Mouse (Mus musculus): ENCODE measurements around the gene Sumf1.
A peak's percentile ranks its signal among the peaks of the same experiment; 100 is the strongest.

Gene Sumf1

DNA sequence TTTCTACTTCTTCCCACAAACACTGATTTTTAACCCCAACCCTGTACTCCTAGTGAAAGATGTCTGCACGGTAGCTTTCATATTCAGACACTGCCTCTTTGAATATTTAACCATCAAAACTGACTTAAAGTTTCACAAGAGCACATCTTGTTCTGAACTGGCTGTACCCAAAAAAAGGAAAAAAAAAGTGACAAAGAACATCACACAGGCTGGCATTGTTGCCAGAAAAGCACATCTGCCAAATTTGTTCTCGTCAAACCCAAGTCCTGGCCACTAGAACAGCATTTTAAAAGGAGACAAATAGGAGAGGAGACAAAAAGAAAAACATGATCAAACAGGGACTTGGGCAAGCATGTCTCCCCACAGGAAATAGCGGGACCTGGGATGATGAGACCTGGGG lies 91.9 kb downstream of the Sumf1 start:
- DNase-seq (ENCODE audit: low spot score in 2 of 2): no peak

DNA sequence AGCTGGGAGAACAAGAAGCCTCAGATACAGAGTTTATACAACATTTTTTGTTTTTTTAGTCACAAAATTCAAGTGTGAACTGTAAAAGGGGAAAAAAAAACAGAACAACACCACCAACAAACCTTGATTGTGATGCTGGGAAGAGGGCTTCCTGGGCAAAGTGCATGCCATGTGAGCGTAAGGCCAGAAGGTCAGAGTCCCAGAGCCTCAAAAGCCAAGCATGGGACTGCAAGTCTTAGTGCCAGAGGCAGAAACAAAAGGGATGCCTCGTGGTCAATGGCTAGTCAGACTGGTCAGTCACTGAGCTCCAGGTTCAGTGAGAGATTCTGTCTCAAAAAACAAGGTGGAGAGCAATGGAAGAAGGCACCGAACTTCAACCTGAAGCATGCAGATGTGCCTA lies 92.7 kb downstream of the Sumf1 start:
- no peak for DNase-seq (ENCODE audit: low spot score in 2 of 2)

DNA sequence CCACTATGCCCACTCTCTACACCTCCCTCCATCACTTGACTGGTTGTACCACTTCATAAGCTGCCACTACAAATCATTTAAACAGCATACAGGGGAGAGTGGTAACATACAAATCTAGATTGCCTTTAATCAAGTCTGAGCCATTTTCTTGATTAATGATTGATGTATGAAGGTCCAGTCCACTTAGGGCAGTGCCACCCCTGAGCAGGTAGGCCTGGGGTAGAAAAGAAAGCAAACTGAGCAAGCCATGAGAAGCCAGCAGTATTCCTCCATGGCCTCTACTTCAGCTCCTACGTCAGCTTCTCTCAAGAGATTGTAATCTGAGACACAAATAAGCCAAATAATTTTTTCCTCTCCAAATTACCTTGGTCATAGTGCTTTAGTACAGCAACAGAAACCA lies 94.1 kb downstream of the Sumf1 start:
- DNase-seq (ENCODE audit: low spot score in 2 of 2): no peak

DNA sequence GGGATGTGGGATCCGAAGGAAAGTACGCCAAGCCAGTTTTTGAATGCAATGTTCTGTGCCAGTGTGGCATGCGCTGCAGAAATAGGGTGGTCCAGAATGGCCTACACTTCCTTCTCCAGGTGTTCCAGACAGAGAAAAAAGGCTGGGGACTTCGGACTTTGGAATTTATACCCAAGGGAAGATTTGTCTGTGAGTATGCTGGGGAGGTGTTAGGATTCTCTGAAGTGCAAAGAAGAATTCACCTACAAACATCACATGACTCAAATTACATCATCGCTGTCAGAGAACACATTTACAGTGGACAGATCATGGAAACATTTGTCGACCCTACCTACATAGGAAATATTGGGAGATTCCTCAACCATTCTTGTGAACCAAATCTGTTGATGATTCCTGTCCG lies 109.5 kb downstream of the Sumf1 start:
- DNase-seq (ENCODE audit: low spot score in 2 of 2): no peak

DNA sequence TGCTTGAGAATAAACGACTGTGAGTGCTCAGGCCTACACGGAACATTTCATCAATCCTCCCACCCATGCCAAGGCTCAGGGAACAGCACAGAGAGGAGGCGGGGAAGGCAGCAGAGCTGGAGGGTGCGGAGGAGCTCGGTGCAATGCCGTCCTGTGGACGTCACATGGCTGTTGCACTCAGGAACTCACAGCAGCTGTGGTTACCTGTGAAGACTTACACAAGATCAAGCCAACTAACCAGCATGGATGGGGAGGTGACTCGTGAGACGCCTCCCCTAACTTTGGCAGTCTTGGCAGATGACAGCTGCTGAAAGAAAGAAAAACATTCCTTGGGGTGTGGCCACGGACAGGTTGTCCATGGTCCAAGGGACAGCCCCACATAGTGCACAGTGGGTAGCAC lies 110.8 kb downstream of the Sumf1 start:
- peak; percentile 61 to 63 for DNase-seq (ENCODE audit: low spot score in 2 of 2)

DNA sequence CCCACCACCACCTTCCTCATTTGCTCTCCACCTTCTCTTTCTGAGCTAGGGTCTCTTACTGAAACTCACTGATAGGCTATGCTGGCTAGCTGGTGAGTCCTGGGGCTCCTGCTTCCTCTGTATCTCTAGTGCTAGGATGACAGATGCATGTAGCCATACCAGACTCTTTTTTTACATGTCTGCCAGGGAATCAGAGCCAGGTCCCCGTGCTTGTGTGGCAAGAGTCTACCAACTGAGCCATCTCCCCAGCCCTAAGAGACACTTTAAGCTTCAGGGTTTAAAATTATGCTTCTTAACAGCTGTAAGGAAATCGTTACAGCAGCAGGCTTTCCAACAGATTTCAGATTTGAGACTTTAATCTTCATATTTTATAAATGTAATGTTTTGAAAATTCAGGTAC lies 111.5 kb downstream of the Sumf1 start:
- DNase-seq (ENCODE audit: low spot score in 2 of 2): peak in 1 of 2 experiments; percentile 58

DNA sequence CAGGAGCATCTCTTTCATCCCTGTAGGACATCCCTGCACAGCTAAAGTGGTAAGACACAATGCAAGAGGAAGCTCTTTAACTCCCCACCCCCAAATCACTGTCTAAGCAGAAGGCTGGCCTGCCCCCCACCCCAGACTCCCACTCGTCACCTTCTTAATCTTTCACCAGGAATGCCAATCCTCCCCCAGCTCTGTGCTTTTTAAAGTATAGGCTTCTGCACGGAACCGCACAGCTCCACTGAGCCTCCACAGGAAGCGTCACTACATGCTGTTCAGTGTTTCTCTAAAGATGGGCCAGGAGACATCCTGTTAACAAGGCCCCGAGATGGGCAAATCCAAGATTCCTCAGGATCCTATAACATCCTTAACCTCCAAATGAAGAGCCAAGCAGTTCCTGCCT lies 112.3 kb downstream of the Sumf1 start:
- peak; percentile 61 to 70 for DNase-seq (ENCODE audit: low spot score in 2 of 2)

DNA sequence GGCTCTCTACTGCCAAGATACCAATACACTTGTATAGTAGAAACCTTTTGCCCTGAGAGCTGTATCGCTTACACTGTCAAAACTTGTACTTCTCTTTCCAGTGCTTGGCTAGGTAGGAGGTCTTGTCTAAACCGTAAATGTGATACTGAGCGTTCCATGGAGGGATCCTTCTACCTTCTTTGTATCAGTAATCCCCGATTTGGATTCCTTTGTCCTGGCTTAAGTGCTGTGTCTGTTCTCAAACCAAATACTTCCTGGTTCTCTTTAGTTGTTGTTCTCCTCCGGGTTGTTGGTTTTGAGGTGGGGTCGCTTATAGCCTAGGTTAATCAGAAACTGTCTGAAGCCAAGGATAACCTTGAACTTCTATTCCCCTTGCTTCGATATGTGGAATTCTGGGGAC lies 114.4 kb downstream of the Sumf1 start:
- DNase-seq (ENCODE audit: low spot score in 2 of 2): no peak

DNA sequence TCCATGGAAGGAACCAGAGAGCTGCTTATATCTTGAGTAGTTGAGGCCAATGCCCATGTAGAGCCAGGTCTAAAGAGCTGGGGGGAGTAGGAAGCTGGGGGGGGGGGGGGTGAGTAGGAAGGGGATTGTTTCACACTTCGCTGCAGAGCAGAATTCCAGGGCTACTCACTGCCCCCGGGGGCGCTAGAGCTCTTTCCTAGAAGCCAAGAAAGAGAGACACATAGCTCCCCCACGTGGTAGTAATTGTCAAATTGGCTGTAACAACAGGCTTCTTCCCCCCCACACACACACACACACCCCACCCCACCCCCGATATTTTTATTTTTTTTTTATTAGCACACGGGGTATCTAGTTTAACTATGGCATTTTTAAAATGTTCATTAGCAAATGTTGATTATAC lies 119.8 kb downstream of the Sumf1 start:
- DNase-seq (ENCODE audit: low spot score in 2 of 2): peak; percentile 59 to 83

DNA sequence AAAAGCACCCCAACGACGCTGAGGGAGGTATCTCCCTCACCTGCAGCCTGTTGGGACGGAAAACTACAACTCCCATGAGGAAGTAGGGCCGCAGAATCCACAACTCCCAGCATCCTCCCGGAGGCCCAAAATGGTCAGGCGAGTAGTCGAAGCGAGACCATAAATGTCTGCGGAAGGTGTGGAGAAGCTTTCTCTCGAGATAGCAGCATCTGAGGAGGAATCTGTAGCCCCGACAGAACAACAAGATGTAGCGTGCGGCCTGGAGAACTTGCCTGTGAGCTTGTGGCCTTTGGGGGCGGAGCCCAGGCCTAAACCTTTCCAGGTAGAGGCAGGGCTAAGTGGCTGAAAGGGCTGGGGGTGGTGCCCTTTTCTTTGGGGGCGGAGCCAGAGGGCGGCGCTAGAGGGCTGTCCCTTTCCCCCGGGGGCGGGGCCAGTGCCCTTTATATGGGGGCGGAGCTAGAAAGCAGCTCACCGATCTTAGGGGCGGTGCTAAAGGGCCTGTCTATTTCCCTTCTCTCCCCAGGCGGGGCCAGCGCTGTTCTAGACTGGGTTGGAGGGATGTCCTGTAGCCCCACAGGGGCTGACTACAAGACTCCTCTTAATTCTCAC lies 120.4 kb downstream of the Sumf1 start, which contains the start of gene Setmar:
Gene Setmar, plus strand, starts transcription at position 128 of the 609 bp plus-strand sequence.
- DNase-seq (ENCODE audit: low spot score in 2 of 2): peak; percentile 97 to 99

DNA sequence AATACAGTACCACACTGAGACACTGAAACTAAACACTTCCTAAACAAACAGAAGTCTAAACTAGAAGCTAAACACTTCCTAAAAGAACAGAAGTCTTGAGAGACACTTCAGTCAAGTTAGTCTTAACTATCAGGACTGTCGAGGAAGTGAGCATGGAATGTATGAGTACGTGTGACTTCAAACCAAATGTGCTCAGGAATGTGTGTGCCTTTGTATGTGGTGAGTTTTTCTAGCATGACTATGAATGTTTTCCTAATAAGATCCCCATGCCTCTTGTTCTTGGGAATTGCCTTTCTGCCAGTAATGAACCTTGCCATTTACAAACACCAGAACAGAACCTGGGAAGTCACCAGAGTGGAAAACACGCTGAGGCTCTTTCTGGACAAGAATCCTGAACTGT lies 124.3 kb downstream of the Sumf1 start:
- no peak for DNase-seq (ENCODE audit: low spot score in 2 of 2)

DNA sequence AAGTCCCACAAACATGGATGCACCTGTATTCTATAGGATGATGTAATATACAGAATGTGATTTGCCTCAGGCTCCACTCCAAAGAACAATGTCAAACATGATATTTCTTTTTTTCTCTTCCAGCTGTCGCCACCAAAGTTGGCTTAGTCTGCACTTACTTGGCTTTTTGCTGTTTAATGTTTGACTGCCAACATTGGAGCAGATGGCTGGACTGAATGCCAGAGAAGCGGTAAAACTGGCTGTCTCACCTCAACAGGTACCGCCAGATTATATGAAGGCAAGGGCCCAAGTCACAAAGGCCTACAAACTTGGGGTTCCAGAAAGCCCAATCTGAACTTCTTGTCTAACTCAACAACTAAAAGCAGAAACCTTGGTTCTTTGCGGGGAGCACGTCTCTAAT lies 127.3 kb downstream of the Sumf1 start:
- DNase-seq (ENCODE audit: low spot score in 2 of 2): no peak

DNA sequence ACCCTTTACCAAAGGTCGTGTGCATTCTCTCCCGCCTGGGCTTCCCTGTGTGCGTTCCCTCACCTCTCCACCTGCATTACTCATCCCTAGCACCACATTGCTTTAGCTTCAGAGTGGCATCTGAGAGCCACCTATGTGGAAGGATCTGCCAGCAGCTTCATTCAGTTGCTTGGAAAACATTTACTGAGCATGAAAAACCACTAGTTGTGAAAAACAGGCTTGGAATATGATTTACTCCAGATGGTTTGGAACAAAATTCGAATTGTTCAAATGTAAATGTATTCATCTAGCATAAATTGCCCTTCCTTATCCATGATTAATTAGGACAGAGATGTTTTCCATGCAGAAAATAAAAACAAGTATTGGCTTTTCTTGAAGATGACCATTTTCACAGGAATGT lies 128.0 kb downstream of the Sumf1 start:
- DNase-seq (ENCODE audit: low spot score in 2 of 2): no peak

All from frontal cortex, postnatal 36 days (tissue).